Mouse (Mus musculus) activated CD4-positive, CD25-positive, alpha-beta regulatory T cell, adult 4 months (primary cell): ENCODE measurements around the gene Pbx1. TPM values are rescaled to one million over a fixed set of nuclear protein-coding genes. Genes with fewer than 3 reads are reported as not detected.

Source experiments
- ATAC-seq: one replicate; pipeline ENCODE4 v1.8.0; 2017
- polyA plus RNA-seq, 2 experiments: library from polyadenylated mRNA; unstranded; fragments of 100-300 nt; shearing (Covaris generic); gene quantifications; one replicate each; pipeline ENCODE4 v1.2.1; 2017

Gene Pbx1
- polyA plus RNA-seq, 2 experiments from 2014 or later = 0.08 TPM; not detected in 1

- no peak for ATAC-seq
Measured at GRCm38 (mm10) chr1:168299181-168299580, 132.9 kb downstream of the Pbx1 start.

- ATAC-seq = no peak
Measured at GRCm38 (mm10) chr1:168296290-168296689, 135.8 kb downstream of the Pbx1 start.

- ATAC-seq = no peak
Measured at GRCm38 (mm10) chr1:168295782-168296181, 136.3 kb downstream of the Pbx1 start.

- ATAC-seq = no peak
Measured at GRCm38 (mm10) chr1:168293673-168294072, 138.4 kb downstream of the Pbx1 start.

- ATAC-seq = no peak
Measured at GRCm38 (mm10) chr1:168292106-168292505, 140.0 kb downstream of the Pbx1 start.

- no peak for ATAC-seq
Measured at GRCm38 (mm10) chr1:168291643-168292040, 140.4 kb downstream of the Pbx1 start.

- ATAC-seq = no peak
Measured at GRCm38 (mm10) chr1:168291001-168291642, 140.9 kb downstream of the Pbx1 start.

GRCm38 (mm10) chr1:168290236-168290985, 141.7 kb downstream of the Pbx1 start:
- no peak for ATAC-seq

GRCm38 (mm10) chr1:168288891-168289545, 143.1 kb downstream of the Pbx1 start:
- no peak for ATAC-seq

GRCm38 (mm10) chr1:168287843-168288591, 144.1 kb downstream of the Pbx1 start:
- ATAC-seq = no peak

GRCm38 (mm10) chr1:168286862-168287650, 145.0 kb downstream of the Pbx1 start:
- no peak for ATAC-seq

- no peak for ATAC-seq
Measured at GRCm38 (mm10) chr1:168284566-168285141, 147.4 kb downstream of the Pbx1 start.

- ATAC-seq = no peak
Measured at GRCm38 (mm10) chr1:168283841-168284565, 148.1 kb downstream of the Pbx1 start.

- ATAC-seq = no peak
Measured at GRCm38 (mm10) chr1:168283421-168283820, 148.6 kb downstream of the Pbx1 start.

GRCm38 (mm10) chr1:168275678-168276077, 156.4 kb downstream of the Pbx1 start:
- ATAC-seq = no peak

- no peak for ATAC-seq
Measured at GRCm38 (mm10) chr1:168274296-168274695, 157.8 kb downstream of the Pbx1 start.

- ATAC-seq = no peak
Measured at GRCm38 (mm10) chr1:168272091-168272490, 160.0 kb downstream of the Pbx1 start.

GRCm38 (mm10) chr1:168271207-168271606, 160.9 kb downstream of the Pbx1 start:
- no peak for ATAC-seq

- ATAC-seq = no peak
Measured at GRCm38 (mm10) chr1:168268751-168269623, 163.1 kb downstream of the Pbx1 start.

- ATAC-seq = no peak
Measured at GRCm38 (mm10) chr1:168268224-168268623, 163.8 kb downstream of the Pbx1 start.
